Mouse (Mus musculus): ENCODE measurements around the gene Gm17660.
"Not testable (repeated sequence)": the region's sequence is repeated elsewhere in the genome, so short reads cannot be mapped to it uniquely, and the experiment has no call there.

Gm17660 gene

GRCm38 (mm10) chr5:104039154-104039932, 38.1 kb downstream of the Gm17660 start:
- DNase-seq = peak; percentile 78

- DNase-seq = no peak
Observed at GRCm38 (mm10) chr5:104036686-104037085, 40.7 kb downstream of the Gm17660 start.

DNA sequence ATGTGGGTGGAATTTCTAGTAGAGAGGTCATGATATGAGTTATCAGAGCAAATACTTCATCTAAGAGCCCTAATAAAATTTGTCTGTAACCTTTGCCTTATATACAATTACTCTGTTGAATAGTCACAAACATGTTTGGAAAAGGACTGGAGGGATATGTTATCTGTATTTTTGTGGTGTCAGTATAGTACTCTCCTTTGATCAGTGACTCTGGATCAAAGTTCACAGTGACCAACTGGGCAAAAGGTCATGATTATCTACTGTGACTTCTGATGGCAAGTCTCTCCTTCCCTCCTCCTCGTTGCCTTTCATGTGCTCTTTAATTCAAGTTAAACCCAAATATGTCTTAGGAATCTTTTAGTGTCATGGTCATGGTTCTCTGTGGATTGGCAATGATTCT, 41.6 kb downstream of the Gm17660 start:
- peak; percentile 58 for DNase-seq

GRCm38 (mm10) chr5:104035066-104035465, 42.3 kb downstream of the Gm17660 start:
- DNase-seq = no peak

- no peak for DNase-seq
Observed at GRCm38 (mm10) chr5:104032434-104033097, 44.8 kb downstream of the Gm17660 start.

- peak; percentile 49 for DNase-seq
Observed at GRCm38 (mm10) chr5:104025245-104025854, 52.1 kb downstream of the Gm17660 start.

DNA sequence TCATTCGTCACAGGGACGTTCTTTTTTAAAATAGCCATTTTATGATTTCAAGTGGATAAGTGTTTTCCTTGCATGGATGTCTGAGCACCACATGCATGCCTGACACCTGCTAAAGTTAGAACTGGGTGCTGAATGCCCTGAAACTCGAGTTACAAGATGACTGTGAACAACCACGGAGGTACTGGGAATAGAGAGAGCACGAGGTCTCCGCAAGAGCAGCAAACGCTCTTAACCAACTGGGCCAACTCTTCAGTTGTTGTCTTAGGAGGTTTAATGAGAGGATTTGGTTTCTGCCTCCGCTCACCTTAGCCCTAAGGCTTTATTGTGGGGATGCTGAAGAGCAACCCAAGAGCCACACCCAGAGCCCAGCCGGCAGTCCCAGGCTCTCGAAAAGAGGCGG, 52.6 kb downstream of the Gm17660 start:
- DNase-seq = no peak

DNA sequence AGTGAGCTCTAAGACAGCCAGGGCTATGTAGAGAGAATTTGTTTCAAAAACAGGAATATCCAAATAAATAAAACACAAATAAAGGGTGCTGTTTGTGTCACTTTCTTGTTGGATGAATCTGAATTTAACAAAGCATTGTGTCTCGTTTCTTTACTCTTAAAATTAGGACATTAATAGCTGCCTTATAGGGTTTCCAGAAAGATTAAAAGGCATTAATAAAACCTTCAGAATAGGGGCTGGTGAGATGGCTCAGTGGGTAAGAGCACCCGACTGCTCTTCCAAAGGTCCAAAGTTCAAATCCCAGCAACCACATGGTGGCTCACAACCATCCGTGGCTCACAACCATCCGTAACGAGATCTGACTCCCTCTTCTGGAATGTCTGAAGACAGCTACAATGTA, 53.2 kb downstream of the Gm17660 start:
- not testable (repeated sequence) for DNase-seq

GRCm38 (mm10) chr5:104023289-104024020, 54.0 kb downstream of the Gm17660 start:
- no peak for DNase-seq

- no peak for DNase-seq
Observed at GRCm38 (mm10) chr5:104022558-104022957, 54.9 kb downstream of the Gm17660 start.

- peak; percentile 94 for DNase-seq
Observed at GRCm38 (mm10) chr5:104021597-104022378, 55.6 kb downstream of the Gm17660 start, which contains the start of gene Hsd17b11. Gene Hsd17b11, minus strand, starts transcription at chr5:104021919.
